Mouse (Mus musculus): ENCODE results near the gene Usp34.

DNA sequence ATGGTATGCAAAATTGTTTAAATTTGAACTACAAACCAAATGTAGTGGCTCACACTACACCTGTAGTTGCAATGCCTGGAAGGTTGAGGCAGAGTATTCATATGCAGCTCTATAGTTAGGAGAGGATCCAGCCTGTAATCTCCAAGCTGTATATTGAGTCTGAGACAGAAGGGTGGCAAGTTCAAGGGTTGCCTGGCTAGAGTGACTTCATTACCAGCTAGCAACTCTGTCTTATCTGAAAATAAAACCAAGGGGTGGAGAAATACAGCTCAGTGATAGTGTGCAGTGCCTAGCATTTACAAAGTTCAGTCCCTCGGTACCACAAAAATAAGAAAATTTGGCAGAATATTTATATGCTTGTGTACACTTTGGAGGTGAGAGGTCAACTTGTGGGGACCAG, 46.5 kb upstream of the Usp34 start:
- TF ChIP-seq RAD21 (IDR thresholded peaks at IDR 0.05; ENCODE audit: low read depth, low read length) (no peak), CTCF (conservative IDR thresholded peaks at IDR 0.05 in 1 of 2, IDR thresholded peaks at IDR 0.05 in 1 of 2; ENCODE audit: low read depth in 2 of 2, low read length in 2 of 2) (no peak), CHD2 (IDR thresholded peaks at IDR 0.05; ENCODE audit: low read length) (no peak), JUN (IDR thresholded peaks at IDR 0.05; ENCODE audit: insufficient read depth, low read depth, low read length) (no peak), MEF2A (IDR thresholded peaks at IDR 0.05; ENCODE audit: borderline replicate concordance, low read depth, low read length) (no peak), MAFK (IDR thresholded peaks at IDR 0.05; ENCODE audit: insufficient replicate concordance, low read length) (no peak), POLR2A (IDR thresholded peaks at IDR 0.05; ENCODE audit: low read depth, low read length) (no peak), USF1 (IDR thresholded peaks at IDR 0.05; ENCODE audit: low read depth, low read length) (no peak), POLR2AphosphoS2 (IDR thresholded peaks at IDR 0.05; ENCODE audit: low read depth, low read length) (no peak), TBP (conservative IDR thresholded peaks at IDR 0.05; ENCODE audit: low read depth, low read length) (no peak), EP300 (IDR thresholded peaks at IDR 0.05; ENCODE audit: low read length) (no peak), ELF1 (IDR thresholded peaks at IDR 0.05; ENCODE audit: low read depth, low read length) (no peak), PAX5 (IDR thresholded peaks at IDR 0.05; ENCODE audit: low read length) (no peak)
